Mouse (Mus musculus) lung, embryonic 14.5 days (tissue): ENCODE results near the gene Nup133. TPM values are rescaled to one million over a fixed set of nuclear protein-coding genes. Genes with fewer than 3 reads are reported as not detected.

Experiments used
- ATAC-seq: fragments of 200-750 bp; cut with Nextera tagmentation; 2 replicates; pipeline ENCODE4 v1.8.0; 2017; ENCODE audit warnings: mild to moderate bottlenecking, moderate TSS enrichment, moderate library complexity; ENCODE audit not compliant: insufficient read depth
- DNase-seq: peaks from one replicate; pipeline ENCODE4 v3.0.0-alpha.2; 2015
- H3K27ac ChIP-seq: fragments of 300-500 bp; sonication (generic); 2 replicates; pipeline ENCODE4 v1.5.1; 2014; ENCODE audit warnings: low read depth, mild to moderate bottlenecking, moderate library complexity
- H3K27me3 ChIP-seq: fragments of 300-500 bp; sonication (generic); 2 replicates; pipeline ENCODE4 v1.6.1; 2014; ENCODE audit warnings: low read length, control low read depth; ENCODE audit not compliant: insufficient read depth
- H3K36me3 ChIP-seq: fragments of 300-500 bp; sonication (generic); 2 replicates; pipeline ENCODE4 v1.6.1; 2014; ENCODE audit warnings: control low read depth; ENCODE audit not compliant: insufficient read depth
- H3K4me1 ChIP-seq: fragments of 300-500 bp; sonication (generic); 2 replicates; pipeline ENCODE4 v1.6.1; 2014; ENCODE audit warnings: antibody characterized with exemption, control low read depth; ENCODE audit not compliant: insufficient read depth
- H3K4me2 ChIP-seq: fragments of 300-500 bp; sonication (generic); 2 replicates; pipeline ENCODE4 v1.6.1; 2014; ENCODE audit warnings: mild to moderate bottlenecking
- H3K4me3 ChIP-seq: fragments of 300-500 bp; sonication (generic); 2 replicates; pipeline ENCODE4 v1.5.1; 2014; ENCODE audit warnings: low read depth, low read length
- H3K9ac ChIP-seq: fragments of 300-500 bp; sonication (generic); 2 replicates; pipeline ENCODE4 v1.6.1; 2014
- H3K9me3 ChIP-seq: fragments of 300-500 bp; sonication (generic); 2 replicates; pipeline ENCODE4 v1.6.1; 2016; ENCODE audit warnings: low read depth, low read length, control low read depth
- CTCF ChIP-seq: IDR thresholded peaks from 2 replicates; pipeline ENCODE4 v1.5.1; 2016; ENCODE audit warnings: antibody characterized with exemption, low read depth
- WGBS: fragments of 180-500 bp; shearing (Covaris S2); extraction: QIAGEN DNeasy Blood & Tissue Kit; methylation state at CpG from one replicate; pipeline ENCODE4 v1.1.7; 2014; 5-methylcytosine and 5-hydroxymethylcytosine counted together
- polyA plus RNA-seq: library from polyadenylated mRNA; unstranded; fragments of >200 nt; fragmentation: Nextera tagmentation; extraction: Ambion mirVana; gene quantifications from 2 replicates; pipeline ENCODE4 v1.2.1, GENCODE M21; 2014

Nup133 gene
- polyA plus RNA-seq, 1 experiment from 2014 or later, result 54.4 TPM

- no peak for TF ChIP-seq CTCF
- no peak overlapping the region for H3K4me2 ChIP-seq
- peaks cover 90% of the 10 kb centered on the region for H3K36me3 ChIP-seq
- H3K4me1 ChIP-seq, result no peaks in the 10 kb centered on the region
- DNase-seq, result no peak
- no peaks in the 10 kb centered on the region for H3K9me3 ChIP-seq
- no peak overlapping the region for H3K9ac ChIP-seq
- 94% methylated on average over 3 of the region's 3 CpGs for WGBS
- no peaks in the 10 kb centered on the region for H3K27me3 ChIP-seq
- no peak overlapping the region for H3K27ac ChIP-seq
- H3K4me3 ChIP-seq, result no peak overlapping the region
- ATAC-seq, result no peak
These were observed 34.4 kb downstream of the Nup133 start for GRCm38 (mm10) chr8:123914635-123915034.

GRCm38 (mm10) chr8:123912265-123912664, 36.8 kb downstream of the Nup133 start:
- no peak for ATAC-seq
- WGBS, result 89% methylated on average over 4 of the region's 4 CpGs

GRCm38 (mm10) chr8:123907604-123908003, 41.5 kb downstream of the Nup133 start:
- no peaks in the 10 kb centered on the region for H3K27me3 ChIP-seq
- H3K36me3 ChIP-seq, result peaks cover 94% of the 10 kb centered on the region
- H3K4me2 ChIP-seq, result no peak overlapping the region
- H3K4me1 ChIP-seq, result no peaks in the 10 kb centered on the region
- no peak overlapping the region for H3K27ac ChIP-seq
- no peak overlapping the region for H3K4me3 ChIP-seq
- 93% methylated on average over 6 of the region's 6 CpGs for WGBS
- no peak overlapping the region for H3K9ac ChIP-seq
- ATAC-seq (no peak), DNase-seq (no peak)
- no peaks in the 10 kb centered on the region for H3K9me3 ChIP-seq
- no peak for TF ChIP-seq CTCF

More at GRCm38 (mm10) chr8:123912265-123912664, 36.8 kb downstream of the Nup133 start:
- no peak for DNase-seq
- no peak overlapping the region for H3K4me2 ChIP-seq
- H3K27ac ChIP-seq, result no peak overlapping the region
- H3K4me3 ChIP-seq, result no peak overlapping the region
- H3K27me3 ChIP-seq, result no peaks in the 10 kb centered on the region
- no peaks in the 10 kb centered on the region for H3K9me3 ChIP-seq
- H3K4me1 ChIP-seq, result no peaks in the 10 kb centered on the region
- H3K36me3 ChIP-seq, result peaks cover 96% of the 10 kb centered on the region
- no peak for TF ChIP-seq CTCF
- H3K9ac ChIP-seq, result no peak overlapping the region

- ATAC-seq (no peak), DNase-seq (peak; percentile 46)
- no peaks in the 10 kb centered on the region for H3K4me1 ChIP-seq
- H3K27ac ChIP-seq, result no peak overlapping the region
- no peaks in the 10 kb centered on the region for H3K27me3 ChIP-seq
- H3K4me3 ChIP-seq, result no peak overlapping the region
- 80% methylated on average over 7 of the region's 7 CpGs for WGBS
- H3K36me3 ChIP-seq, result peaks cover 78% of the 10 kb centered on the region
- H3K9ac ChIP-seq, result no peak overlapping the region
- TF ChIP-seq CTCF, result no peak
- H3K4me2 ChIP-seq, result no peak overlapping the region
- no peaks in the 10 kb centered on the region for H3K9me3 ChIP-seq
These were observed 46.4 kb downstream of the Nup133 start for GRCm38 (mm10) chr8:123902653-123903052.

DNA sequence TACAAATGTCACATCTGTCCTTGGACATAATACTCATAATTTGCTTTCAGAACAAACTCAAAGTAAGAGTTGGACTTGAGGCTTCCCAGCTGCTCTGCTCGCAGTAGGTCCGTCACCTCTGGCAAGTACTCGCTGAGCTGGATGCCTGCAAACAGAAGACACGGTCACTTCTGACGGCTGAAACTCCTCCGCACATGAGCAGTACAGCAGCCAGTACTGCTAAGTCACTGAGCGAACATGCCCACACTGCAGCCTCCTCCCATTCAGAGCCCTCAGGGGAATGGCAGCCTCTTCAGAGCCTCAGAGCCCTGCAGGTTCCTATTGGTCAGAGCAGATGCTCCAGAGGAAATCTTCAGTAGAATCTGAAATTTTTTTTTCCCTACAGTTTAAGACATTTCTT, 49.7 kb downstream of the Nup133 start:
- ATAC-seq (no peak), DNase-seq (no peak)
- Histone ChIP-seq H3K4me3 (no peak overlapping the region), H3K36me3 (peaks cover 50% of the 10 kb centered on the region), H3K27ac (no peak overlapping the region), H3K9ac (no peak overlapping the region), H3K4me1 (no peaks in the 10 kb centered on the region), H3K4me2 (no peak overlapping the region), H3K27me3 (peaks cover 17% of the 10 kb centered on the region), H3K9me3 (no peaks in the 10 kb centered on the region)
- TF ChIP-seq CTCF, result no peak
- 82% methylated on average over 7 of the region's 7 CpGs for WGBS

DNA sequence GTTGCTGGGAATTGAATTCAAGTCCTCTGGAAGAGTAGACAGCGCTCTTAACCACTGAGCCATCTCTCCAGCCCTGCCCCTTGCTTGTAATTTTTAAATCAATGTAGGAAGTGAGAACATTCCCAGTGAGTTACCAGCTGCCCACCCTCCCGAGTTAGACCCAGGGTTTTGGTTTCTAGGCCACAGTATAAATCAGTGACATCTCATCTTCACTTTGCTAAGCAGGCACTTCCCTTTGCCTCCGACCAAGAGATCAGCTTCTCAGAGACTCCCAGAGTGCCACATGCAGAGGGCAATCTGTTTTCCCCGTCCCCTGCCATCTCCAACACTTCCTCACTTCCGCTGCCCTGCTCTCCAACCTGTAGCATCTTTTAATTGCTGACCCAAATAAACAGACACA, 50.5 kb downstream of the Nup133 start:
- ATAC-seq, result no peak
- H3K4me2 ChIP-seq, result no peak overlapping the region
- no peak overlapping the region for H3K4me3 ChIP-seq
- no peak for TF ChIP-seq CTCF
- peaks cover 25% of the 10 kb centered on the region for H3K27me3 ChIP-seq
- no peaks in the 10 kb centered on the region for H3K9me3 ChIP-seq
- H3K36me3 ChIP-seq, result peaks cover 42% of the 10 kb centered on the region
- H3K4me1 ChIP-seq, result no peaks in the 10 kb centered on the region
- H3K27ac ChIP-seq, result no peak overlapping the region
- DNase-seq, result no peak
- WGBS, result 83% methylated on average over 5 of the region's 5 CpGs
- H3K9ac ChIP-seq, result no peak overlapping the region

DNA sequence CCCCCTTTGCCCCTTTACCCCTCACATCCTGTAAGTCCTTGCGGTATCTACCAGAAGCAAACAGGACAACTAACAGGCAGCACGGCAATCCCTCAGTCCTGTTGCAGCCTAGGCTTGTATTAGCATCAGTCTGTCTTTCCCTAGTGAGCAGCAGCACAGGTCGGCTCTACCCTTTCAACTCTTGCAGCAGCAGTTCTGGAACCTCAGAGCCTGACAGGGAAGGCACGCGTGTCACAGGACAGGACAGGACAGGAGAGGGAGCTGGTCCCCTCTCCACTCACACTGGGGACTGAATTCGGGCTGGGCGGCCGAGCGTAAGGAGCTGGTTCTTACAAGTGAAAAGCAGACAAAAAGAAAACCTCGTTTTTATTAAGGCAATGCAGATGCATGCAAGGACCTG, 52.3 kb downstream of the Nup133 start:
- TF ChIP-seq CTCF, result no peak

DNA sequence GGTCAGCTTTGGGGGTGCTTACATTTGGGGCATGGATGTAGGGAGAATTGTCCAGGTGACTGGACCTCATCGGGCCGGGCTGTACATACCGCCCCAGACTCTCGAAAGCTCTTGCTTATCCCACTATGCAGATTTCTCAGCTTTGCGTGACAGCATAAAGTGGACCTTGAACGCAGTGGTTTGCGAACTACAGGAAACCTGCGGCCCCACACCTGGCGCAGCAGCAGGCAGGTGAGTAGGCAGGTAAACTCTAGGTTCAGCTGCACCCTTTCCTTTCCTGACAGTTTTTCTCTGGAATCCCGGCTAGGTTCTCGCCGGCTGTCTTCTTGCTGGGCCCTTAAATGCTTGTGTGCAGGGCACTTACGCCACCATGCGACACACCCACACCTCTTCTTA, 52.7 kb downstream of the Nup133 start:
- H3K4me3 ChIP-seq, result no peak overlapping the region
- TF ChIP-seq CTCF, result no peak
- ATAC-seq (no peak), DNase-seq (no peak)
- no peaks in the 10 kb centered on the region for H3K9me3 ChIP-seq
- peaks cover 20% of the 10 kb centered on the region for H3K36me3 ChIP-seq
- H3K27ac ChIP-seq, result no peak overlapping the region
- no peak overlapping the region for H3K9ac ChIP-seq
- 47% methylated on average over 14 of the region's 14 CpGs for WGBS
- no peak overlapping the region for H3K4me2 ChIP-seq
- peaks cover 47% of the 10 kb centered on the region for H3K27me3 ChIP-seq
- no peaks in the 10 kb centered on the region for H3K4me1 ChIP-seq

More for the DNA sequence above, 52.3 kb downstream of the Nup133 start:
- Histone ChIP-seq H3K4me3 (no peak overlapping the region), H3K4me1 (no peaks in the 10 kb centered on the region), H3K36me3 (peaks cover 24% of the 10 kb centered on the region), H3K4me2 (no peak overlapping the region), H3K27me3 (peaks cover 43% of the 10 kb centered on the region), H3K9me3 (no peaks in the 10 kb centered on the region), H3K27ac (no peak overlapping the region), H3K9ac (no peak overlapping the region)
- WGBS, result 50% methylated on average over 10 of the region's 10 CpGs
- no peak for DNase-seq
- no peak for ATAC-seq
